Comparison of ENCODE assay signal across 8 mouse cellular contexts in the genomic region with DNA sequence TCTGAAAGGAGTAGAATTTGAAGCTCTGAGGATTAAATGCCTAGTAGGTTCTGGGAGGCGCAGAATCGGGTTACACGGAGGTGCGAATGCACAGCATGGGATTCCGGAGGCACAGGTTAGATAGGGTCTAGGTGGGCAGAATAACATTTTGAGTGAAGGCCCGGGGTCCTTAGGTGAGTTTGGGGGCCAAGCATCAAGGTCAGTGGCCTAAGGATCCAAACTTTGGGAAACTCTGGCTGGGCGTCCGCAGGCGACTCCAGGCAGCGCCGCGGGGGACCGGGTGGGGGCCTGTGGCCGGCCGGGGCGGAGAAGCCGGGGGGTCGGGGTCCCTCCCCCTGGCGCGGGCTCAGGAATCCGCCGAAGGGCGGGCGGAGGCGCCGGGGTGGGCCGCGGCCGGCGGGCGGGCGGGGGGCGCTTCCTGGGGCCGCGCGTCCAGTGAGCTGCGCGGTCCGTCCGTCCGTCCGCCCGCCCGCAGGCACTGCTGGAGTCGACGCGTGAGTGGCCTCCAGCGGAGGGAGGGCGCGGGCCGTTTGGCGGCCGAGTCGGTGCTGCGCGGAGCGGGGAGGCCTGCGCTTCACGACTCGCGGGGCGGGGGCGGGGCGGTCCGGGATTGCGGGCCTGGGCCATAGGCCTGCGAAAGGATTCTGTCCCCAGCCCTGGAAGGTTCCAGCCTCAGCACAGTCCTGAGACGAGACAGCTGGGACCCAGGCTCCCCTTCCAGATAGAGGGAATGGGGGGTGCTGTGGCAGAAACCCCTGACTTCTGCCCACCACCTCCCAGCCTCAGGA. TPM values are rescaled to one million over a fixed set of nuclear protein-coding genes. Genes with fewer than 3 reads are reported as not detected.
DNase-seq lines count a peak whose midpoint lies in the region; ATAC-seq and TF ChIP-seq lines count a peak whose summit lies in the region.

No protein-coding gene starts in this region.

- no peaks in the 10 kb centered on the region for H3K27me3 ChIP-seq in Patski
- H3K27me3 ChIP-seq in embryonic facial prominence, embryonic 15.5 days = no peaks in the 10 kb centered on the region
- no peaks in the 10 kb centered on the region for H3K27me3 ChIP-seq in hindbrain, embryonic 11.5 days (ENCODE audit: control insufficient read depth, insufficient read depth, low read length)
- peaks cover 36% of the 10 kb centered on the region for H3K27me3 ChIP-seq in liver, embryonic 13.5 days

- intact Hi-C loops in heart, postnatal 25 days (cut with DNase I) = no loop called here

- DNase-seq in heart, adult 18-20 months = peak; percentile 55 to 59
- no peak for DNase-seq in heart, postnatal 25 days (ENCODE audit: low spot score)
- no peak for DNase-seq in Patski (ENCODE audit: low read depth, low spot score)
- DNase-seq in hindbrain, embryonic 11.5 days (ENCODE audit: low spot score) = peak; percentile 67
- no peak for DNase-seq in liver, embryonic 13.5 days
- DNase-seq in retina, embryonic 14.5 days (ENCODE audit: low spot score) = peak; percentile 62
- DNase-seq in frontal cortex, postnatal 14 days (ENCODE audit: low spot score in 2 of 2) = no peak

- WGBS in embryonic facial prominence, embryonic 15.5 days = under 1% methylated on average over 51 of the region's 68 CpGs
- 1% methylated on average over 23 of the region's 68 CpGs for WGBS in hindbrain, embryonic 11.5 days
- WGBS in liver, embryonic 13.5 days (ENCODE audit: insufficient replicate concordance) = 2% methylated on average over 52 of the region's 68 CpGs

- peak overlapping the region; percentile 93 for H3K27ac ChIP-seq in embryonic facial prominence, embryonic 15.5 days (replicated peaks)
- peak overlapping the region; percentile 54; the same call in 1 of the 2 replicates for H3K27ac ChIP-seq in hindbrain, embryonic 11.5 days (ENCODE audit: low read depth, low read length)
- peak overlapping the region; percentile 60 for H3K27ac ChIP-seq in liver, embryonic 13.5 days

- CTCF ChIA-PET in Patski (lab: Charles Lee) = interaction anchor here (3.4 to 8.1 kb wide), 2 partner anchors 11 to 13 kb away, joined by 16 to 97 read pairs; a partner anchor contains a TSS

- peak overlapping the region; percentile 65 for H3K4me3 ChIP-seq in embryonic facial prominence, embryonic 15.5 days (replicated peaks)
- peak overlapping the region; percentile 63 for H3K4me3 ChIP-seq in hindbrain, embryonic 11.5 days (ENCODE audit: low read depth, low read length)
- peak overlapping the region; percentile 57 for H3K4me3 ChIP-seq in liver, embryonic 13.5 days (replicated peaks)

- POLR2A ChIA-PET in Patski (lab: Charles Lee) = interaction anchor here (0.7 to 8.9 kb wide), 7 partner anchors 9 to 42 kb away, joined by 3 to 135 read pairs (median 3); a partner anchor contains a TSS

- peaks cover 39% of the 10 kb centered on the region for H3K4me1 ChIP-seq in embryonic facial prominence, embryonic 15.5 days
- H3K4me1 ChIP-seq in hindbrain, embryonic 11.5 days (replicated peaks; ENCODE audit: control insufficient read depth, insufficient read depth, low read length) = peaks cover 7% of the 10 kb centered on the region
- peaks cover 30% of the 10 kb centered on the region for H3K4me1 ChIP-seq in liver, embryonic 13.5 days (replicated peaks)

- H3K36me3 ChIP-seq in embryonic facial prominence, embryonic 15.5 days = peaks cover 30% of the 10 kb centered on the region
- no peaks in the 10 kb centered on the region for H3K36me3 ChIP-seq in hindbrain, embryonic 11.5 days (ENCODE audit: control insufficient read depth, insufficient read depth, low read length)
- H3K36me3 ChIP-seq in liver, embryonic 13.5 days = no peaks in the 10 kb centered on the region

- ATAC-seq in Patski = peak; percentile 14
- peak; percentile 55 for ATAC-seq in embryonic facial prominence, embryonic 15.5 days (ENCODE audit: insufficient number of reproducible peaks, low FRiP score, low TSS enrichment, low read depth)
- ATAC-seq in hindbrain, embryonic 11.5 days (ENCODE audit: low FRiP score) = peak; percentile 62; the same call in 1 of the 2 replicates
- peak; percentile 49 for ATAC-seq in liver, embryonic 13.5 days (ENCODE audit: low read depth)

- H3K9me3 ChIP-seq in embryonic facial prominence, embryonic 15.5 days (replicated peaks) = no peaks in the 10 kb centered on the region
- H3K9me3 ChIP-seq in hindbrain, embryonic 11.5 days (ENCODE audit: control insufficient read depth, low read length) = no peaks in the 10 kb centered on the region
- H3K9me3 ChIP-seq in liver, embryonic 13.5 days (replicated peaks) = no peaks in the 10 kb centered on the region

- peak overlapping the region; percentile 74 for H3K9ac ChIP-seq in embryonic facial prominence, embryonic 15.5 days
- peak overlapping the region; percentile 86 for H3K9ac ChIP-seq in hindbrain, embryonic 11.5 days (ENCODE audit: low read depth, low read length)
- H3K9ac ChIP-seq in liver, embryonic 13.5 days = peak overlapping the region; percentile 65

- no peak for TF ChIP-seq CTCF in Patski (IDR thresholded peaks at IDR 0.05)

- peak overlapping the region; percentile 82 for H3K4me2 ChIP-seq in embryonic facial prominence, embryonic 15.5 days (replicated peaks)
- peak overlapping the region; percentile 99 for H3K4me2 ChIP-seq in hindbrain, embryonic 11.5 days (replicated peaks; ENCODE audit: low read depth, low read length)
- H3K4me2 ChIP-seq in liver, embryonic 13.5 days = peak overlapping the region; percentile 77

- in situ Hi-C loops in Patski (cut with MboI; ENCODE audit: low pct_unique_long_range_greater_than_20kb) = no loop called here

RNA-seq across cellular contexts. Expression of a gene that starts 0.7 kb away (rescaled TPM):
- total RNA-seq in heart, adult 18-20 months (2021) = 1 to 10 TPM; 7.2 to 7.9 TPM
- total RNA-seq in heart, postnatal 25 days (2021) = 10 to 100 TPM in 1 of 2 experiments, 1 to 10 TPM in 1; 9.9 to 10.3 TPM
- 451 TPM for polyA plus RNA-seq in Patski (2021)
- 219 and 226 TPM in 2 replicates for polyA plus RNA-seq in embryonic facial prominence, embryonic 15.5 days (2015; fragmentation: Nextera tagmentation; extraction: Ambion mirVana)
- 51.2 and 55.7 TPM in 2 replicates for polyA plus RNA-seq in hindbrain, embryonic 11.5 days (2014; fragmentation: Nextera tagmentation; extraction: Ambion mirVana)
- polyA plus RNA-seq in liver, embryonic 13.5 days (2015; fragmentation: Nextera tagmentation; extraction: Ambion mirVana) = 20.4 and 21.4 TPM in 2 replicates

RNA-seq across cellular contexts. Expression of a gene that starts 6.2 kb away (rescaled TPM):
- total RNA-seq in heart, adult 18-20 months (2021) = 1 to 10 TPM in 1 of 2 experiments, under 1 TPM in 1; 0.25 to 1.5 TPM
- total RNA-seq in heart, postnatal 25 days (2021) = under 1 TPM in 1 of 2 experiments, not detected in 1; 0.45 TPM
- 0.42 TPM for polyA plus RNA-seq in Patski (2021)
- 1.4 and 2.8 TPM in 2 replicates for polyA plus RNA-seq in embryonic facial prominence, embryonic 15.5 days (2015; fragmentation: Nextera tagmentation; extraction: Ambion mirVana)
- 3.0 and 4.7 TPM in 2 replicates for polyA plus RNA-seq in hindbrain, embryonic 11.5 days (2014; fragmentation: Nextera tagmentation; extraction: Ambion mirVana)
- polyA plus RNA-seq in liver, embryonic 13.5 days (2015; fragmentation: Nextera tagmentation; extraction: Ambion mirVana) = 0.35 and 0.53 TPM in 2 replicates

RNA-seq across cellular contexts. Expression of a gene that starts 13.7 kb away (rescaled TPM):
- total RNA-seq in heart, adult 18-20 months (2021) = 10 to 100 TPM; 16.9 to 24.2 TPM
- total RNA-seq in heart, postnatal 25 days (2021) = 10 to 100 TPM; 21.0 to 21.5 TPM
- 37.0 TPM for polyA plus RNA-seq in Patski (2021)
- polyA plus RNA-seq in embryonic facial prominence, embryonic 15.5 days (2015; fragmentation: Nextera tagmentation; extraction: Ambion mirVana) = 44.1 and 45.2 TPM in 2 replicates
- polyA plus RNA-seq in hindbrain, embryonic 11.5 days (2014; fragmentation: Nextera tagmentation; extraction: Ambion mirVana) = 38.8 and 44.3 TPM in 2 replicates
- 16.3 and 16.8 TPM in 2 replicates for polyA plus RNA-seq in liver, embryonic 13.5 days (2015; fragmentation: Nextera tagmentation; extraction: Ambion mirVana)

RNA-seq across cellular contexts. Expression of a gene that starts 14.1 kb away (rescaled TPM):
- total RNA-seq in heart, adult 18-20 months (2021) = 10 to 100 TPM; 50.9 to 54.3 TPM
- 10 to 100 TPM; 45.5 to 51.0 TPM for total RNA-seq in heart, postnatal 25 days (2021)
- polyA plus RNA-seq in Patski (2021) = 92.2 TPM
- polyA plus RNA-seq in embryonic facial prominence, embryonic 15.5 days (2015; fragmentation: Nextera tagmentation; extraction: Ambion mirVana) = 114 and 125 TPM in 2 replicates
- 103 and 119 TPM in 2 replicates for polyA plus RNA-seq in hindbrain, embryonic 11.5 days (2014; fragmentation: Nextera tagmentation; extraction: Ambion mirVana)
- polyA plus RNA-seq in liver, embryonic 13.5 days (2015; fragmentation: Nextera tagmentation; extraction: Ambion mirVana) = 34.0 and 34.7 TPM in 2 replicates

RNA-seq across cellular contexts. Expression of a gene that starts 15.8 kb away (rescaled TPM):
- 100 to 1,000 TPM; 184 to 211 TPM for total RNA-seq in heart, adult 18-20 months (2021)
- 100 to 1,000 TPM; 209 to 212 TPM for total RNA-seq in heart, postnatal 25 days (2021)
- 1,610 TPM for polyA plus RNA-seq in Patski (2021)
- 2,278 and 2,311 TPM in 2 replicates for polyA plus RNA-seq in embryonic facial prominence, embryonic 15.5 days (2015; fragmentation: Nextera tagmentation; extraction: Ambion mirVana)
- 3,904 and 4,056 TPM in 2 replicates for polyA plus RNA-seq in hindbrain, embryonic 11.5 days (2014; fragmentation: Nextera tagmentation; extraction: Ambion mirVana)
- polyA plus RNA-seq in liver, embryonic 13.5 days (2015; fragmentation: Nextera tagmentation; extraction: Ambion mirVana) = 1,341 and 1,482 TPM in 2 replicates

Comparison
In these comparisons a context has a peak if more than half of its experiments do, and no peak if none do; other contexts are left out.
1. DNase-seq: peak in heart, adult 18-20 months (2 of 2), hindbrain, embryonic 11.5 days (single experiment) and retina, embryonic 14.5 days (single experiment); none in heart, postnatal 25 days (single experiment), Patski (single experiment), liver, embryonic 13.5 days (single experiment) and frontal cortex, postnatal 14 days (0 of 2).
2. Peak in every context shown above with its lines, with median percentiles within 50 percentile points of each other: ATAC-seq, H3K27ac ChIP-seq, H3K4me2 ChIP-seq, H3K4me3 ChIP-seq and H3K9ac ChIP-seq.